Mouse (Mus musculus) C2C12 (cell line): Measurements from ENCODE around the gene Gm3618.
"Not testable (repeated sequence)": the region's sequence is repeated elsewhere in the genome, so short reads cannot be mapped to it uniquely, and the experiment has no call there.

Experiments
- CEBPB ChIP-seq: IDR thresholded peaks from one replicate; pipeline ENCODE4 v1.6.1; 2011; ENCODE audit warnings: low read depth, mild to moderate bottlenecking, control low read depth, moderate library complexity
- CTCF ChIP-seq: IDR thresholded peaks from one replicate; pipeline ENCODE4 v1.5.1; 2011; ENCODE audit not compliant: control insufficient read depth, insufficient read depth, insufficient read length
- MAX ChIP-seq: IDR thresholded peaks from one replicate; pipeline ENCODE4 v1.6.1; 2011; ENCODE audit warnings: mild to moderate bottlenecking, control low read depth

DNA sequence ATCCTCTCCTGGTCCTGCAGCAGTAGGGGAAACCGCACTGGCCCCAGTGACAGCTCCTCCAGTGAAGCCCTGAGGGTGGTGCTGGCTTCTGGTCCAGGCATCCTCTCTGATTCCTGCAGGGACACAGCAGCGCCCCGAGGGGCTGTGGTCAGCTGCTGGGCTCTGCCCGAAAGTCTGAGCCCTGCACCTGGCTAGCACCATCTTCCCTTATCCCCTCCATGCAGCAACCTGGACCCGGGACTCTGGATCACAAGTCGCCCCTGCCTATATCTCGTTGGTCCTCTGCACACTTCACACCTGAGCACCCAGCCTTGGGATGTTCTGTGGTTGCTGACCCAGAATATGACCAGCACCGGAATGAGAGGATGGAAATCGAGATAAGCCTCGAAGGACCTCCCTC is at the start of gene Gm3618:
- TF ChIP-seq MAX, CEBPB, CTCF: not testable (repeated sequence)
